Mouse (Mus musculus): ENCODE data around the gene Wfdc3.

The Wfdc3 gene

DNA sequence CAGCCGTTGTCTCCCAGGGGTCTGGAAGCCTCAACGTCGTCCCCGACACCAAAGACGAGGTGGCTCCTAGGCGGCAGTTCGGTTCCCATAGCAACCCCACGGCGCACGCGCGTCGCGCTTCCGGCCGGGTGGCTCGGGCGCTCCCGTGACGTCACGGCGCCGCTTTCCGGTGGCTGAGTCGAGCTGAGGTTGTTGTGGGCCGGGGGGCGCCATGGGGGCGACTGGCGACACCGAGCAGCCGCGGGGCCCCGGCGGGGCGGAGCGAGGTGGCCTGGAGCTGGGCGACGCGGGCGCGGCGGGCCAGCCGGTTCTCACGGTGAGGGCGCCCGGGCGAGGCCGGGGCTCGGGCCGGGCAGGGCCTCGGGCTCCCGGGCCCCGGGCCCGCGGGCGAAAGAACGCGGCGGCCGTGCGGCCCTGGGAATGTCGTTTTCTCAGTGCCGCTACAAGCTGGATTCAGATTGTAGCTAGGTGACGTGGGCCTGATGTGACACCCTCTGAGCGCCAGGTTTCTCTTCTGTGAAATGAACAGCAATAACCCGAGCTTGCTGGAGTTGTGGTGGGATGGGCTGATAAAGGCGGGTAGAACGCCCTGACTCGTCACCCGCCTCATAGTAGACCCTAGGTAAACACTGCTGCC, at the start of gene Wfdc3, which contains the start of gene Dnttip1:
Gene Wfdc3, minus strand, starts transcription at position 89 of the 637 bp plus-strand sequence.
Gene Dnttip1, plus strand, starts transcription at position 141 of the 637 bp plus-strand sequence.
- peak; percentile 94 for DNase-seq

DNA sequence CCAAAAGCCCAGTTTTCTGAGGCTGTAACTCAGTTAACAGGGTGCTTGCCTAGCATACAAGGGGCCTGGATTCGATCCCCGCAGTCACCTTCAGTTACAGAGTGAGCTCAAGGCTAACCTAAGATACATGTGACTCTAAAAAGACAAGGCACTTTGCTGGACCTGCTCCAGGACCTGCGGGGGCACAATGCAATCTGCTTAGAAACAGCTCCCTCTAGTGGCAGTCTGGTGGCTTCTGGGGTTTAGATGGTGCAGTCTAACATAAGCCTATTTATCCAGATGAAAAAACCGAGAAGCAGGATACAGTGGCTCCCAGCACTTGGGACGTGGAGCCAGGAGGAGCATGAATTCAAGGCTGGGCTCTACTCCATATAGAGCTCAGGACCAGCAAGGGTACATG, 48.6 kb upstream of the Wfdc3 start:
- peak; percentile 86 for DNase-seq

DNA sequence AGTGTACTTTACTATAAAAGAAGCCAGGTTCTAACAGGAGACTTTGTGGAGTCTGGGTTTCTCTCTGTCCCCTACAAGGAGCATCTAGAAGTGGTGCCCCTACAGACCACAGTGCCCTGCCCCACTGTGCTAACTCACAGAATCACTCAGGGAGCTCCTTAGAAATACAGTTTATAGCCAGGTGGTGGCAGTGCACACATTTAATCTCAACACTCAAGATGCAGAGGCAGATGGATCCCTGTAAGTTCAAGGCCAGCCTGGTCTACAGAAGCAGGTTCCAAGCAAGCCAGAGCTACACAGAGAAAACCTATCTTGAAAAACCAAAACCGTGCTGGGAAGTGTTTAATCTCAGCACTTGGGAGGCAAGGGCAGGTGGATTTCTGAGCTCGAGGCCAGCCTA, 48.0 kb upstream of the Wfdc3 start:
- DNase-seq: no peak

DNA sequence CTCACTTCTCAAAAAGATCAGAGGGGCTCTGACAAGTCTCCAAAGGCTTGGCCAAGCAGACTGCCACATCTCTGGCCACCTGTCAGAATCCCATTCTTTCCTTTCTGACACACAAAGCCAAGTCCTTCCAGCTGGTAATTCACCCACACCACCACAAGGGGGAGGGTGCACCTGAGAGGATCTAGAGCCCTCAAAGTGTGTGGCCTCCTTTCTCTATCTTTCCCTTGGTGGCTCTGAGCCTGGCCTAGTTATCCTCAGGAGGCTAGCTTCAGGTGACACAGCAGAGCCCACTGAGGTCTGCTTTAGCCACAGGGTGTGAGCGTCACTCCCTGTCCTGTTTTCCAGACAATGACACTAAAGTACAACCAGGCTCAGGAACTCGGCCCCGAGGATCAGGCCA, 47.5 kb upstream of the Wfdc3 start:
- peak; percentile 79 for DNase-seq

DNA sequence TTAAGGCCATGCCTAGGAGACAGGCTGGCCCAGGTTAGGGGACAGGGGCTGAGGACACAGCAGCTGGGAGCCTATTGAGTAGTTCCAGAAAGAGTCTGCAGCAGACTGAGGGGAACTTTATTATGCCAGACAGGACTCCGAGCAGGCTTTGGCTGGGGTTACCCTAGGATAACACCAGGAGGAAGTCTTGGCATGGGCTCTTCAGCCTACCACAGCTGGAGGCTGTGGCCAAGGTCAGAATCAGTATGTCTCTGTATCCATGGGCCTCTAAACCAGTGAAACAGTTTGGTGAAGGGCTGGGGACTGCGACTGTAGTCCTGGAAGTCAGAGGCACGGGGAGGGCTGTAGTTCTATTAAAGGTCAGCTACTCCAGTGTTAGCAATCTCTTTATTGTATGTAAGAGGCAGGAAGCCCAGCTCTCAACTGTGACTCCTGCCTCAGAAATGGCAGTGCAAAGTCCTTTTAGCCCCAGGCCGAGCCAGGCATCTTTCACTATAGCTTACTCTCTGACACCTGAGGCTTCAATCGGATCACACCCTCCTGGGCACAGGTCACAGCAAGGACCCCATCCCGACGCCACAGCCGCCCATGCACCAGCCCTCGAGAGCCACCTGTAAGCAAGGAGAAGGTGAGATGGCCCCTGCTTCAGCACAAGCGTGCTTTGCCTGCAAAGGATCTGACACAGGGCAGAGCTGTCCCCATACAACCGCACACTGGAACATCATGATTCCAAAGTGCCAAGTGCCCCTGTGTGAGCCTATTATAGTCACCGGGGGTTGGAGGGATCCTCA, 46.9 kb upstream of the Wfdc3 start:
- no peak for DNase-seq

DNA sequence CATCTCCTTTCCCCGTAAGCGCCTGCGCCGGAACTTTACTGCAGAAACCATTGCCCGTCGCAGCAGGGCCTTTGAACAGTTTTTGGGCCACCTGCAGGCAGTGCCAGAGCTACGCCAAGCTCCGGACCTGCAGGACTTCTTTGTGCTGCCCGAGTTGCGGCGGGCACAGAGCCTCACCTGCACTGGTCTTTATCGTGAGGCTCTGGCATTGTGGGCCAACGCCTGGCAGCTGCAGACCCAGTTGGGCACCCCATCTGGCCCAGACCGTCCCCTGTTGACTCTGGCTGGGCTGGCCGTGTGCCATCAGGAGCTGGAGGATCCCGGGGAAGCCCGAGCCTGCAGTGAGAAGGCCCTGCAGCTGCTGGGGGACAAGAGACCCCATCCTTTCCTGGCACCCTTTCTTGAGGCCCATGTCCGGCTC, 46.1 kb upstream of the Wfdc3 start:
- no peak for DNase-seq

DNA sequence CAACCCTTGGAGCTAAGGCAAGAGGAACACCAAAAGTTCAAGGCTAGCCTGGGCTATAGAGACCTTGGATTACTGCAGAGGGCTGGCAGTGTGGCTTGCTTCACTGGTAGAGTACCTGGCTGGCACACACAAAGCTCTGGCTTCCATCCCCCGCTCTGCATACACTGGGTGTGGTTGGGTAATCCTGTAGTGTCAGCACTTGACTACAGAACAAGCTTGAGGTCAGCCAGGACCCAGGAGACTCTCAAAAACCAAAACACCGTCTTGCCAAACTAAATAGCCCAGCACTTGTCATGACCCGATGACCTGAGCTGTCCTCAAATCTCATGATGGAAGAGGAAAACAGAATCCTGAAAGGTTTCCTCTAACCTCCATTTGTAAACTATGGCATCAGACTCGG, 44.7 kb upstream of the Wfdc3 start:
- no peak for DNase-seq

DNA sequence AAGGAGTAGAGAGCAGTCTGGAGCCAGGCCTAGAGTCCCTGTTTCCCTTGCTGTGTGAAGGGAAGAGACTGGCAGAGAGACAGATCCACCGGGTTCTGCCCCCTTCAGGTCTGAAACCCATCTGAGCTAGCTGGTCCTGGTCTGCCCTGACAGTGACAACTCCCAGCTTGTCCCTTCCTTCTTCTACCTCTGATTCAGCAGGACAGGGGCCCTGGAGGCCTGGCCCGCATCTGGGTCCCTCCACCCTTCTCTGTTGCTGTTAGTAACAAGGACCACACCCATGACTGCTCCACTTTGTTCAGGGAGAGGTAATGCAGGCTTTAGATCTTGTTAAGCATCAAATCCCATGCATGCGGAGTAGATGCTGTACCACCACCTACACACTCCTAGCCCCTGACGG, 42.7 kb upstream of the Wfdc3 start:
- DNase-seq: peak; percentile 69

DNA sequence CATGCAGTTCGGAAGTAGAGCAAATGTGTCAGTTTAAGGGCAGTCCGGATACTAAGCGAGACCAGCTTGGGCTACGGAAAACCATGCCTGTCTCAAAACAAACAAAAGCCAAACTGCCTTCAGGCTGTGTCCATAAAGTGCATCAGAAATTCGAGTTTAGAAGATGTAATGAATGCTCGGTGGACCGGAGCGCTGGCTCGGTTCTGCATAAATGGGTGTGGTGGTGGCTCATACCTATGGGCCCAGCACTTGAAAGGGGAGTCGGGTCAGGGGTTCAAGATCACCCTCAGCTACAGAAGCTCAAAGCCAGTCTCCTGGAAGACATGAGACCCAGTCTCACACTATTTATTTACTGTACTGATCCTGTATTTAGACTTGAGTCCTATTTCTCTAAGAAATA, 42.0 kb upstream of the Wfdc3 start:
- DNase-seq: no peak

DNA sequence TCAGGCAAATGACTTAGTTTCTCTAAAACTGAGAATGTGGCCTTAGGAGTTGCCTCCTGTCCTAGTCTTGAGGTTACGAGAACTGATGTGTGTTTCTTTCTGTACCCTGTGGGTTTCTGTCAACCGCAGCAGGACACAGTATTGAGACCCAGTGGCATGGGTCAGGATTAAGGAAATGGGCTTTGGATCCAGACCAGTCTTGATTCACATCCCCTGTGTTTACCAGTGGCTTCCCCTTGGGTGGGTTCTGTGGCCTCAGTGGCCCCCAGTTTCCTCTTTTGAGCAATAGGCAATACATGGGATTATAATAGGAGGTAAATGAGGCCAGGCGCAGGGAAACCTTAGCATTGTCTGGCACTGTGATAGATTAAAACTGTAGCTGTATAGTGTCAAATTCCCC, 41.3 kb upstream of the Wfdc3 start:
- no peak for DNase-seq

DNA sequence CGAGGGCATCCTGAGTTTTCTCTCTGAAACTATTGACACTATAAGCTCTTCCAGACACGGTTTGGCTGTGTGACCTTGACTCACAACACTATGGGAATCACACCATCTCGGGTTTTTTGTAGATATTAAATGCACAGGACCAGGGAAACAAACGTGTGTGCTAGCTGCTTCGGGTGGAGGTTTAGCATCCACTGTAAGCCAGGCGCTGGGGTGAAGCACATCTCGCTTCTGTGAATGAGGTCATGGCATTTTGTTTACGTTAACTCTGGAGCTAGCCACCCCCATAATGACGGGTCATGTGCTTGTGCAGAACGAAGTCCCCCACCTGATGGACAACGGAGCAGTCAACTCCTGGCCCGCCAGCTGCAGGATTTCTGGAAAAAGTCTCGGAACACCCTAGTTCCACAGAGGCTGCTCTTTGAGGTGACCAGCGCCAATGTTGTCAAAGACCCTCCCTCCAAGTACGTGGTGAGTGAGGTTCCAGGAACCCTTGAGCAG, 40.7 kb upstream of the Wfdc3 start:
- no peak for DNase-seq

DNA sequence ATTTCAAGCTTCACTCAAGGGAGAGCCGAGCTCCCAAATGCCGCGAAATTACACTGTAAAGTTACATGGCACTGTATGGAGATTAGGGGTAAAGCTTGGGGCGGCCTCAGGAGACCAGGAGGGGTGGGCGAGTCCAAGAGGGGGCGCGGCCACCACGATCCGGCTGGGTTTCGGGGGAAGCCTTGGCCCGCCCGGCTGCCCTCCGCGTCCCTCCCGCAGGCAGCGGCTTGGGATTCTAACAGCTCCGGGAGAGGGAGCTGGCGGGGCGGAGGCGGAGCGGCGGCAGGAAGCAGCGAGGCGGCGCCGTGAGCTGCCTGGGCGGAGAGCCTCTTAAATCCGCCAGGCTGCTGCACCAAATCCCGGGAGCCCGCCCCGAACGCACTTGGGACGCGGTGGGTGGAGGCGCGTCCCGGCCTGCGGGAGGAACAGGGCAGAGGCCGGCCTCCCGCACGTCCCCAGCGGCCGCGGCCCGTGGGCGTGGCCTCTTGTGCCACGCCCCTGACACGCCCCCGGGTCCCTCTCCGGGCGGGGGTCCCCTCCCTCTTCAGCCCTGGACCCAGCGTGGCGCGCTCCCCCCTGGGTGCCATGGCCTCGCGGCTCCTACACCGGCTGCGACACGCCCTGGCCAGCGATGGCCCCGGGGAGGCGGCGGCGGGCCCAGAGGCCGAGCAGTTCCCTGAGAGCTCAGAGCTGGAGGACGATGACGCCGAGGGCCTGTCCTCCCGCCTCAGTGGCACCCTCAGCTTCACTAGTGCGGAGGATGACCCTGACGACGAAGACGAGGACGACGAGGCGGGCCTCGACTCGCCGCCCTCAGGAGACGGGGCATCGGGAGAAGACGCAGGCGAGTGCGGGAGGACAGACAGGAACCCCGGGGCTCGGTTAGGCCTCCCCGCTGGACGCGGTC, 40.0 kb upstream of the Wfdc3 start, which contains the start of gene Snx21:
Gene Snx21, plus strand, starts transcription at position 343 of the 907 bp plus-strand sequence.
- DNase-seq: peak; percentile 90

DNA sequence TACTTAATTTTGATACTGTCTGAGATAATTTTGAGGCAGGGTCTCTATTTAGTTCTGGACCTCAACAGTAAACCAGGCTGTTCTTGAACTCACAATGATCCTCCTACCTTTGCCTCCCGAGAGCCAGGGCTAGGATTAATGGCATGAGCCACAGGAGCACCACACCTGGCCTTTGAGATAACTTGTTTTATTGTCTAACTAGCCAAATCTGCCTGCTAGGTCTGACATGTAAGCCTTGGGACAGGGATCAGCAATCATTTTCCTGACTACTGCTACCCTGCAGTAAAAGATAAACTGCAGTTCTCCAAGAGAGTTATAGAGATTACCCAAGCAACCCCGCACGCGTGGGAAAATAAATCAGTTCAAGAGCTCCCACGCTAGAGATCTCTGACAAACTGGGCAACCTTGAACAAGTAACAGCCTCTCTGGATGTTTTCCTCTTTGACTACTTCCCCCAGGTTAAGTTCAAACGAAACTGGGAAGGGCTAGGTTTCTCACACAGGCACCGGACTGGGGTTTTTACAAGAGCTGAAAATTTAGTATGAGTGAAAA, 39.2 kb upstream of the Wfdc3 start:
- no peak for DNase-seq

DNA sequence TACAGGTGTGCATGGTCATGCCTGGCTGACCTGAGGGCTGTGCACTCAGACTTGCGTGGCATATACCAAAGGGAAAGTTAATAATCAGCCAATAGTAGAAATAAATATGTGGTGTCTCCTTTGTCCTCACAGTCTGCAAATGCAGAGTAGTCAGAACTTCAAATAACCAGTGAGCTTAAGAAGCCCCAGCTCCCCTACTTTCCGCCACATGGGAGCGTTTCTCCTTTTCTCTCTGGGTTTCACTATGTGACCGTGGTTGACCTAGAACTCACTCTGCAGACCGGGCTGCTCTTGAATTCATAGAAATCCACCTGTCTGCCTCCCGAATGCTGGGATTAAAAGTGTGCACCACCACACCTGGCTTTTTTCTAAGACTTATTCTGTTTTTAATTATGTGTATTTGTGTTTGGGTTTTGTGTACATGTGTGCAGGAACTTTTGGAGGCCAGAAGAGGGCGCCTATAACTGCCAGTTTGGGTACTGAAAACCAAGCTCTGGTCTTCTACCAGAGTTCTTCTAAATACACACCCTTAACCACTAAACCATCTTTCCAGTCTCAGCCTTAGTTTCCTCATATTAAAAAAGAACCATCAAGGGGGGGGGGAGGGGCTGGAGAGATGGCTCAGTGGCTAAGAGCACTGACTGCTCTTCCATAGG, 38.3 kb upstream of the Wfdc3 start:
- DNase-seq: no peak

DNA sequence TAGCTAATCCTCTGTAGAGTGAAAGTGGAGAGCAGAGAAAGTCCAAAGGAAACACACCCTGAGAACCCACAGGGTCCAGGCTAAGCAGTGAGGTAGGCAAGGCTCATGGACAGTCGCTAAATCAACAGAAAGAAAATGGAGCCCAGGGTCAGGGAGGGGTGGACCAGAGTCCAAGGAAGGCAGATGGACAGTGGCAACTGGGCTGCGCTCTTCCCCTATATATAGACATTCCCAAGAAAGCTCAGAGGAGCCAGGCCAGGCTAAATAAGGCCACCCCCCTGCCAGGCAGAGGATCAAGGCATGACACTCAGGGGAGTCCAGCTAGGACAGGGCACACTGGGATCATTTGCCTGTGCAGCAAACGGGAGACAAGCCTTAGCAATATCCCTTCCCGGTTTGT, 36.1 kb upstream of the Wfdc3 start:
- no peak for DNase-seq

DNA sequence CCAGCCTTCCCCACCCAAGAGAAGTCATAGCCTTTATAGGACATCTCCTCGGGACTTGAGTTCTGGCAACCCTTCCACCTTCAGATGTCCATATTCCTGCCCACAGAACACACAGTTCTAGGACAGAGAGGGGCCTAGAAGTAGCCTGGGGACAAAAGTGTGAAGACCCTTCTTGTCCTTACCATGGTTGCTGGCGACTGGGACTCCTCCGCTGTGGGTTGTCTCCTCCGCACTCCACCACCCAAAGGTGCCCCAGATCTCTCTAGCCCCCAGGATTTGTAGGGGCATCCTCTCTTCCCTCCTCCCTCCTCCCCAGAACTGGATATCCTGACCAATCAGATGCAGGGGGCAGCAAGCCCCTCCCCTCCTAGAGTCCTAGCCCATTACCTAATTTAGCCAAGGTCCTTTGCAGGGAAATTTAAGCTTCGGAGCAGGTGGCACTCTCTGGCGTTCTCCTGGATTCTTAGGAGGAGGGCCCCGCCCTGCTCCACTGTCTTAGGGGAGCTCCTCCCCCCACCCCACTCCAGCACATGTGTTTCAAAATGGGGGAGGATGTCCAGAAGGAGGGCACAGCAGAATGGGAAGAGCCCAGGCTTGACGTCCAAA, 33.9 kb upstream of the Wfdc3 start, which contains the start of gene Tnnc2:
Gene Tnnc2, minus strand, starts transcription at position 487 of the 606 bp plus-strand sequence.
- no peak for DNase-seq

DNA sequence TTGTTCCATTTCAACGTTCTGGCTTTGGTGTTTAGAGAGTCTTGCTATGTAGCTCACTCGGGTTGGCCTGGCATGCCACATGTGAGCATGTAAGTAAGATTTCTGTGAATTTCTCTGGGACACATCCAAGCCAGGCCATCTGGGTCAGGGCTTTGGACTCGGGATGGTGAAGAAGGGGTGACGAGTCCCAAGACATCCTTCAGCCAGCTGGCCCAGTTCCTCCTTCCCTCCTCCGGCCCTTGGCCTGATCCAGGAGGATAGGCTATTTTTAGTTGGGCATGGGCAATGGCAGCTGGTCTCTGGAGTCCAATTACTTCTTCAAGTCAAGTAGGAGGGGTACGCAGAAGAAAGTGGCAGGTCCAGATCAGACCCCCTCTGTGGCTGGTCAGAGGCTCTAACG, 33.1 kb upstream of the Wfdc3 start:
- DNase-seq: no peak

DNA sequence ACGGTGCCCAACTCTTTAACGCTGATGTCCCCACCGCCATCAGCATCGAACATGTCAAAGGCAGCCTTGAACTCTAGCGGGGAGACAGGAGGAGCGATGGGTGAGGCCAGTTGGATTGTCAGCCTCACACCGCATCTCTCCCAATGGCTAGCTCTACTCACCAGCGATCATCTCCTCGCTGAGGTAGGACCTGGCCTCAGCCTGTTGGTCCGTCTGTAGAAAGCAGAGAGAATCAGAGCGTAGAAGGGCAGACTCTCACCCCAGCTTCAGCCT, 32.2 kb upstream of the Wfdc3 start:
- no peak for DNase-seq

DNA sequence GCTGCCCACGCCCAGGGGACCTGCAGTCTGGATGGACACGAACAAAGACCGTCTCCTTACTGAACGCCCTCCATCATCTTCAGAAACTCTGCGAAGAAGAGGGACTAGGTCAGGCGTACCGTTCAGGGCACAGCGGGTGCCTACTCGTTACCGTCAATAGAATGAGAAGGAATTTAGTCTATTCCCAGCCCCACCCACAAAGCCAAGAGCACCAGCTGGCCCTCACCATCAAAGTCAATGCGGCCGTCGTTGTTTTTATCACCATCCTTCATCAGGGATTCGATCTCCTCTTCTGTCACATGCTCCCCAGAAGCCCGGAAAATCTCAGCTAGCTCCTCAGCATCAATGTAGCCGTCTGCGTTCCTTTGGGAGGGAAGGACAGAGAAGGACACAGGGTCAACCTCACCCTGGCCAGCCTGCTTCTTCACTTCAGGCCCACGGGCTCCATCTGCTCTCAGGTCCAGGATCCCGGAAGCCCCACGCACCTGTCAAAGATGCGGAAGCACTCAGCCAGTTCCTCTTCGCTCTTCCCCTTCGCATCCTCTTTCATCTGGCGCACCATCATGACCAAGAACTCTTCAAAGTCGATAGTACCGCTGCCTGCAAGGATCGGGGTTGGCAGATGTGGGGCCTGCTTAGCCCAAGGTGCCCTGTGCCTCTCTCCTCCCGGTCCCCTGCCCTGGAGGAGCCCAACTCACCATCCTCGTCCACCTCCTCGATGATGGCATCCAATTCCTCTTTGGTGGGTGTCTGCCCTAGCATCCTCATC, 31.7 kb upstream of the Wfdc3 start:
- DNase-seq: no peak

DNA sequence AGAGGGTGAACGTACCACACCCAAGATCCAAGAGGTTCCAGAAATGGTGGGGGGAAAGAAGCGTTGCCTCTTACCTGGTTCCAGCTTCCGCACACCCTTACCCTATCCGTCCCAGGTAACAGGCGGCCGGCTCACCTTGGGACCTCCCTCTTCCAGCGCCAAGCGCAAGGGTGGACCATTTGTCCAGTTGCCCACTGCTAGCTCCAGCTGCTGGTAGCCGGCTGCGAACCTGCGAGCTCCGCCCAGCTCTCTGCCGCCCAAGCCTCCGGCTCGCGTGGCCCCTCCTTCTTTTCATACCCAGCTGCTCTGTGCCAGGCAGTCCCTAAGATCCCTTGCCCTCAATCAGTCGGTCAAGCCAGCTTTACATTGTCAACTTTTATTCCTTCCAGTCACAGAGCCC, 31.1 kb upstream of the Wfdc3 start:
- DNase-seq: no peak

DNA sequence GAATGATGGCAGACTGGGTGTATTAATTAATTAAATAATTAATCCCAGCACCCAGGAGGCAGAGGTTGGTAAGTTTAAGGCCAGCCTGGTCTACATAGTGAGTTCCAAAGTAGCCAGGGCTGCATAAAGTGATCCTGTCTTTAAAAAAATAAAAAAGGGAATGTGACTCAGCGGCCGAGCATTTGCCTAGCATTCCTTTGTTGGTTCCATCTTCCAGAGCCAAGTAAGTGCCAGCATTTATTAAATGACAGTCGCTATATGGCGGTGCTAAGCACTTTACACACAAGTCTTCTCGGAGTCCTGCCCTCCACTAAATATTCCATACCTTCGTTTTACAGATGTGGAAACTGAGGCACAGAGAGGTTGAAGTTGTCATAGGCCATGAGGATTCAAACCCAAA, 30.4 kb upstream of the Wfdc3 start:
- DNase-seq: no peak

Data from liver (tissue).